Mouse (Mus musculus): ENCODE measurements at regions not wholly inside any gene's neighbourhood (a gene's known extent, or its start where the extent isn't known, plus 50 kb on each side); places are given as distances from the start of the nearest gene placed in this dataset.

DNA sequence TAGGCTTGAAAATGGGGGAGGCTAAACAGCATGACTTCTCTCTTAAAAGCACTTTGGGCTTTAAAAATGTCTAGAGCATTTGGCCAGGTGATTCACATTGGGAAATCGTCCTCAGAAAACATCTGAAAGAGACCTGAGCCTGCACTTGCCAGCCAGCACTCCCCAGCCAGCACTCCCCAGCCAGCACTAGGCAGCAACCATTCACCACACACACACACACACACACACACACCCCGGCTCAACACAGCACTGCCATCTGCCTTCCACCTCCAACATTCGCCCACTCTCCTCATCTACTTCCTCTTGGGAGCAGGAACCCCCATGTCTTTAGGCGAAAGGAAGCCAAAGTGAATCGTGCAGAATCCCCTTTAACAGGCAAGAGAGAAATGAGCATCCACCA is 85.4 kb downstream of the Atp23 start:
- no peak for DNase-seq

DNA sequence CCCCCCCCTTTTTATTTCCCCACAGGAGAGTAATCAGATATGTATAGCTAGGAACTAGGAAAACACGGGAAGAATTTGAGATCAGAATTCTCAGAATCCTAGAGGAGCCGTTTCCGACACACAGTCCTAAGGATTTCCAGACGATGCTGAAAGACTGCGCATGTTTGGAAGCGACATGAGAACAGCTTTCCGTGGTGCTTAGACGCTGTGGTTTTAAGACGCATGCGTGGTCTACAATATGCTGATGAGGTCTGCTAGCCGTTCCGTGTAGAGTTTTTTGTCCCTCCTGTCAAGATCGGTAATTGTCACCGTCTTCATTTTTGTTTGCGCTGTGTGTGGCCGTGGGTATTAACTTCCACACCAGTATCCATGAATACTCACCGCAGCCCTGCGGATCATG is 86.2 kb downstream of the Atp23 start:
- DNase-seq = no peak

DNA sequence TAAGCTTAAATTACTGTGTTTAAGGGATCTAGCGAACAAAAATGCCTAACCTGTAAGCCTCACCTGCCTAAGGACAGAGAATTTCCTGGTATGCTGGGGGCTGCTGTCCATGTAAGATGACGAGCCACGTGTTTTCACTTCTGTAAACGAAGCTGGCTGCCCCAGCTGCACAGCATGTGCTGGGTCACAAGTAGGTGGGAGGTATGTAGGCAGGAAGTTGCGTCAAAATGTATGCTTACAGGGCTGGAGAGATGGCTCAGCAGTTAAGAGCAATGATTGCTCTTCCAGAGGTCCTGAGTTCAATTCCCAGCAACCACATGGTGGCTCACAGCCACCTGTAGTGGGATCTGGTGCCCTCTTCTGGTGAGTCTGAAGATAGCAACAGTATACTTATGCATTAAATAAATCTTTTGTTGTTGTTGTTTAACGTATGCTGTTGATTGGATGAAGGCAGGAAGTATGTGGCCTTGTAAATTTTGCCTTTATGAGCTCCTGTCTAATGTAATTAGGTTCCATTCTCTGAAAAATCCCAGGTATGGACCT is 88.0 kb downstream of the Atp23 start:
- no peak for DNase-seq

DNA sequence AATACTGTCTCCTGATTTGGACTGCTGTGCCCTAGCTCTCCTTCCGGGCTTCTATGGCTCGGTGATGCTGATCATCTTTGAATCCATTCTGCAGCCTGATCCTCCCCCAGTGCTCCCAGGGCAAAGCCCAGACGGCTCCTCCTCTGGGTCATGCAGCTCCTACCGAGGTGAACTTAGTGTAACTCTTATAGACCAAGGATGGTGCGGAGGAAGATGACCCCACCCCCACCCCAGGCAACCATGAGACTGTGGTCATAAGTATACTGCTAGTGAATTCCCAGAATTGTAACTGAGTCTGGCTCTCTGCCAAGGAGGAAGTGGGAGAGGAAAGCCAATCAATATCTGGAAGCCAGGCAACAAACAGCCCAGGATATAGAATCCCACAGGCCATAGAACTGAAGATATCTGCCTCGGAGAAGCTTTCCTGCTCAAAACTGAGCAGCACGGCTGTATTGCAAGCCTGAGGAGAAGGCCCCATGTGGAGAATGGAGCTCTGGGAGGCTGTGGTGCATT is 88.9 kb downstream of the Atp23 start:
- no peak for DNase-seq

DNA sequence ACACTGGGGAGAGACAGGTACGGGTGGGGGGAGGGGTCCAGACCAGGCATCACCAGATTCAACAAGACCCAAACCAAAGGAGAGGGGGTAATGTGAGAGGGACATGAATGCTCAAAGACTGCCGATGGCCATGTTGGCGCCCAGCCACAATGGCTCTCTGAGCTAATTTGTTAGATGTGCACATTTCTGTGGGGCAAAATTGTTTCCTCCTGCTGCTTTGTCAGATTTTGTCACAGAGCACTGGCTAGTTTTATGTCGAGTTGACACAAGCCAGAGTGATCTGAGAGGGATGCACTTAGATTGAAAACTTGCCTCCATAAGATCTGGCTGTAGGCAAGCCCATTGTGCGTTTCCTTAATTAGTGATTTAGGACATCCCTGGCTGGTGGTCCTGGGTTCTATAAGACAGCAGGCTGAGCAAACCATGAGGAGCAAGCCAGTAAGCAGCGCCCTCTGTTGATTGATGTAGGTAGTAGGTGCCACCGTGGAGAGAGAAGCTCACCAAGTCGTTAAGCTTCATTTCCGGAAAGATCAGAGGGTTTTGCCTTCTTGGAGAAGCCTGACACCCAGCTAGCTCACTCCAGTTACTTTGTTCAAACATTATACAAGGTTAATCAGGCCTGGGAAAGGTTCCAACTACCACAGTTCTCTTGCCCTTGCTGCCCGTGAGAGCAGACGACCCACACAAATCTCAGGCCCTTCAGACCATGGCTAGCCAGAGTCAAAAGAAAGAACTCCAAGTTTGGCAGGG is 90.6 kb downstream of the Atp23 start:
- no peak for DNase-seq

DNA sequence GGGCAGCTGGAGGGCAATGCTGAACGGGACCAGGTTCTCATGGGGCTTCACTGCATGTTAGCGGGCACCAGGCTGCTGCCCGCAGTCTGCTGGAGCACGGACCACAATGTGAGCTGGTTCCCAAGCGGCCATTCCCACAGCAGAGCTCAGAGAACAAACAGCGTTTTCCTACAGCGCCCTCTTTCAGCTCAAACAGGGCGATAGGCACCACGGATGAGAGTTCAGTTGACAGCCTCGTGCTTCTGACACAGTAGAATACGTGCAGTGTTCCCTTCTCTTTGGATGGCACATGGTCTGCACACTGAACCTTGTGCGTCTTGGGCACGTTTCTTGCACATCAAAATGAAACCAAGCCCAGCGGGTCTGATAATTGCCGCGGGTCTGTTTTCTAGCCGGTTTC is 91.6 kb downstream of the Atp23 start:
- no peak for DNase-seq

DNA sequence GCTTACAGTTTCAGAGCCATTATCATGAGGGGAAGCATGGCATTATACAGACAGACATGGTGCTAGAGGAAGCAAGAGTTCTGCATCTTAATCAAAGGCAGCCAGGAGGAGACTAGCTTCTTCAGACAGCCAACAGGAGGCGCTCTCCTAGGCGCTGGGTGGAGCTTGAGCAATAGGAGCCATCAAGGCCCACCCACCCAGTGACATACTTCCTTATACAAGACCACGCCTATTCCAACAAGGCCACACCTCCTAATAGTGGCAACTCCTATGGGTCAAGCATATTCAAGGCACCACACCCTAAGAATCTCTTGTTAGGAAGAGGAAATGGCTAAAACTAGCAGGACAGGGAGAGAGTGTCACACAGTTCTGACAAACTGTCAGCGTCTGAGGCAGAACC is 94.3 kb downstream of the Atp23 start:
- no peak for DNase-seq

DNA sequence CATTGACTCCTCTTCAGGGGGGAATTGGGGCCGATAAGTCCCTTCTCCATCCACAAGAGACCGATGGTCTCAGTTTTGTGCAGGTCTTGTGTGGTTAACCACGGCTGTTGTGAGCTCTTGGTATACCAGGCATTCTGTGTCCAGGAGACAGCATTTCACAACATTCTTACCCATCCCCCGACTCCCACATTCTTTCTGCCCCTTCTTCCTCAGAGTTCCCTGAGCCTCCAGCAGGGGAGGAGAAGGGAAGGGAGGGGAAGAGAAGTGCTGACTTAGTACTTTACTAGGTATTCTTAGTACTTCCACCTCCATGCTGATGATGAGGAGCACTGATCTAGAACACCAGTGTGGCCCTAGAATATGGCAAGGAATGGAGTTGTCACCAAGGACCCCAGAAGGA is 98.4 kb downstream of the Atp23 start:
- no peak for DNase-seq

DNA sequence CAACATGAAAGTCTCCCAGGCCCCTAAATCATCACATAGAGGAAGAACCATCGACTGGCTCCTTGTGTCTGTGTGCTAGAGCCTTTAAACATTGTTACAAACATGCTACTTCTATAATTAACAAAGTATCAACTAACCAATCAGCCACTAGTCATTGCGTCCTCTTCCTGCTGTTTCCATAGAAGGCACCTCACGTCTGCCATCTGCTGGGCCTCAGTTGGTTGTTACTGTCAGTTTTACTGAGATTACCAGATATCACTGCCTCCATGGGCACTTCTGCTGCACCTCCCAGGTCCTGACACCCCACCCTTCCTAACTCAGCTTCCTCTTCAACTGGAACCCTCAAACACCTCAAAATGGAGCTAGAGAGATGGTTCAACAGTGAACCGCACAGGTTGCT is 101.8 kb downstream of the Atp23 start:
- no peak for DNase-seq

DNA sequence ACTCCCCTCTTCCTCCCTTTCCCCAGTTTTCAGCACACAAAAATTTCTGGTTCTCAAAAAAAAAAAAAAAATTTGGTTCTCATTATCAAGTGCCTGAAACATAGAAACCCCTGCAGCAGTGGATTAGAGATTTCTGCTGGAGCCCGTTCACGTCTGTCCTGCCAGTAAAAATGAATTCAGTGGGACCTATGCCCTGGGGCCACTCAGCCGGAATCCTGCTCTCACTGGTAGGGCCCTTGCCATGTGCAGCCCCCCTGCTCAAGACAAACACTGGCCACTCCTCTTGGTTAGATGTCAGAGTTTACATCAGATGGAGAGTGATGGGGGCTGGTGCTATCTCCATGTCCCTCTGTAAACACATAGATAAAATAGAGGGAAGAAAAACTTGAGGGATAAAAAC is 108.0 kb downstream of the Atp23 start:
- DNase-seq = no peak

DNA sequence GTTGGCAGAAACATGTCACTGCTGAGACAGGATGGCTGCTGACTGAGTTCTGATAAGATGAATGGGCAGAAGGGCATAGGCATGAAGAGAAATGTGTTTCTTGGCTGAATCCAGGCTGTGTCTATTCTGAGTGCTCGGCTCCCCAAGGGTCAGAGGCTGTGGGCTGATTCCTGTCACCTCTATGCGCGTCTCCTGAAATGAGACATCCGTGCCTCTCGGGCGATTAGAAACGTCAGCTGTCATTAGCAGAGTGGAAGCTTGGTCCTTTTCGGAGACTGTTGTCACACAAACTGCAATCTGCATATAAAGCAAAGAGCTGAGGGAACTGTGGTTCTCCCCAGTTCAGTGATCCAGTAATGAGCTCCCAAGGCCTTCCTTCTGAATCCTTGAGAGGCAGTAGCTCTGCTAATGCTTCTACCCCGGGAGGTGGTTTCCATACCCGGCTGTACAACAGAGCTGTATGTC is 108.8 kb downstream of the Atp23 start:
- DNase-seq = no peak

DNA sequence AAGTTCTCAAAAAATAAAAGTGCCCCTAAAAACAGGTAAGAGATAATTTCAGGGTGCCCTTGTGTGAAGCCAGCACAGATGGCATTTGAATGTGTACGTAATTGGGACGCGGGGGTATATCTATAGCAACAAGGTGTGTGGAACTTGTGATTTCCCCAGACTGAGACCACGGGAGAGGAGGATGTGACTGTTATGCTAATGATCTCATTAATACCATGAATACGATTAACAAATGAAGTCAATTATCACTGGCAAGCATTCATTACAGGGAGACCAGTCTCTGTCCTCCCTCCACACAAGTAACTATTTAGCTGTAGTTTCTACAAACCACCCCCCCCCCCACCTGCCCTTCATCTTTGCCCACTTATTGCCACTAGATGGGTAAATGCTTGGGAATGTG is 112.9 kb downstream of the Atp23 start:
- DNase-seq = no peak

DNA sequence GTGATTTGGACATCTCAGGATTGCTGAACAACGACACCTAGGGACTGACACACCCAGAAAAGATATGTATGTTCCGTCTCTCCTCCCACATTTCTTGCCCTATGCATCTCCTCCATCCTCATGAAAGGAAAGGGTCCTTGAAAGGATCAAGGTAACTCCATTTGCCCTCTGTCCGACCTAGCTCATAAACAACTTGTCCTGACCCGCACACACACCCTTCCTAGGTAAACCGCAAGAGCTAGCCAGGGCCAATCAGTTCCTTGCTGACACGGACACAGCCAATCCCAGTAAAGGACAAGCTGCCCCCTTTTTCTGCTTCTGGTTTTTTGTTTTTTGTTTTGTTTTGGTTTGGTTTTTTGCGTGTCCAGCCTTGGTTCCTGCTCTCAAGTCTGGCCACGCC is 118.0 kb downstream of the Atp23 start:
- no peak for DNase-seq

DNA sequence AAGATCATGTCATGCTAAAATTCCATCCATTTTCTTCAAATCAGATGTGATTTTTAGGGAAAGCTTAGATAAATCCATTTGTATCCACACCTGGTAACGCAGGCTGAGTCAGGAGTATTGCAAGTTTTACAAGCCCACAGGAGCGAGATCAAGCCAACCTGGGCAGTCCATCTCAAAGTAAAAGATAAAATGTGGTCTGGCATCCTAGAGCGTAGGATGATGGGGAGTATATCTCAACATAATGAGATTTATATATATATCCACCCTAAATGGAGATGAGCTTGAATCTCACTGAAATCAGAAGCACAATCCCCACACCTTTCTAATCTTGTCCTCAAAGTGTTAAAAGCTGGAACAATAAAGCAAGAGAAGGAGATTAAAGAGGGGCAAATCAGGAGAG is 124.6 kb downstream of the Atp23 start:
- no peak for DNase-seq

DNA sequence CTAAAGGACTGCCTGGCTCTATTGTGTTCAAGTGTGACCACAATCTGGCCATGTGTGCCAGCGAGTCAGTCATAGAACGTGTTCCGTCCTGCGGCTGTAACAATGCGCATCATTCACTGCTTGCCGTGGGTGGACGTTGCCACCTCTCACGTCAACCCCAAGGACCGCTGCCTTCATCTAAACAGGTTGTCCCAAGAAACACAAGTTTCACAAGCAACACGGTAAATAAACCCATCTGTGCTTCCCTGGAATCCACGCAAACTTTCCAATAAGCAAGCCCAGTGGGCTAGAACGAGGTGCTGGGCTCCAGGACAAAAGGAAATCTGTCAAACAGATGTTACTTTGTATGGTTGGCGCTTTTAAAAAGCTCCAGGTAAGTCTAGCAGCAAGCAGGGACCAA is 125.2 kb downstream of the Atp23 start:
- DNase-seq = no peak

DNA sequence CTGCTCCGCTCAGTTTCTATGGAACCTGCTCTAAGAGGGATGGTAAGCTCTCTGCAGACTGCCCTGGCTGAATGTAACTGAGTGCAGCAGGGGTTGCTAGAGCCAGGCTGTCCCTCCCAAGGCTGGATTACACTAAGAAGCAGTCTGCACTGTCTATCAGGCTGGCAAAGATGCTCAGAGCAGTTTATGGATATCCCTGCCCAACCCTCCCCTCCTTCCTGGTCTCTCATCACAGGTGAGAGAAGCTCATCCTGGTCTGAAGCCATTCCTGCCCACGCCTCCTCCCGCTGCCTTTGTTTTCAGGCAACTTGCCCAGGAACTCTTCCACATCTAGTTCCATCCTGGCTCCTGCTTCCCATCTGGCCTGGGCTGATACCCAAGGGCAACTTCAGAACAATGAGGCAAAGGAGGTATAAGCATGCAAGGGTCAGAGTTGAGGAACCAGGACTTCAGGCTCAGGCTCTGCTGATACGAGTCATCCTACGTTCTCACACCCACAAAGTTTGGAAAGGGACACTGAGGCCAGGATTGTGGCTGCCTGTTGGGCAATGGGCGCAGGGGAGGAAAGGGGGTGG is 130.6 kb downstream of the Atp23 start:
- DNase-seq = no peak

DNA sequence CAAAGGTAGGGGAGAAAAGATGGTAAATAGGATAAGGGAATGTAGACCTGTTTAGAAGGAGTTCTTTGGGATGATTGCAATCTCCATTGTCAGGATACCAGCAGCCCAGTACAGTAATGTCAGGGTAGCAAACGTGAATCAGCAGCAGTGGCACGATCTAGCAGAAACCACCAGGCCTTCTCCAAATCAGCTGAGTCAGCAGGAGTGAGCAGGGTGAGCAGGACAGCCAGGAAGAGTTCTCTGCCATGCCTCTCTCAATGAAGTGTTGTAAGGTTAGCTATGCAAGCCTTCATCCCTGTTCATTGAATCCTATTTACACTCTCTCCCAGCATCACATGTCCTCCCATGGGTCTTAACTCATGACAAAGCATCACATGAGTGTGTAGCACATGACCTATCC is 135.5 kb downstream of the Atp23 start:
- DNase-seq = no peak

DNA sequence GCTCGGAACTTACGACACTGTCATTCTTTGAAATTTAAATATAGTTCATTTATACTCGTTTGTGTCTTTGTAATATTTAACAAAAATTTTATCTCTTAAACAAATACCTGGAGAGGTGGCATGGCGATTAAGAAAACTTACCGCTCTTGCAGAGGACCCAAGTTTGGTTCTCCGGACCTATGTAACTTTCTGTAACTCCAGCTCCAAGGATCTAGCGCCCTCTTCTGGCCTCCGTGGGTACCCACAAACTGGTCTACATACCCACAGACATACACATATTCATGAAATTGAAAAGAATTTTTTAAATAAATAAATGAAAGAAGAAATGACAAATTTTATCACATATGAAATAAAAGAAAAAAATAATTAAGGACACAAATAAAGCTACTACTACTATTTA is 136.4 kb downstream of the Atp23 start:
- DNase-seq = no peak

DNA sequence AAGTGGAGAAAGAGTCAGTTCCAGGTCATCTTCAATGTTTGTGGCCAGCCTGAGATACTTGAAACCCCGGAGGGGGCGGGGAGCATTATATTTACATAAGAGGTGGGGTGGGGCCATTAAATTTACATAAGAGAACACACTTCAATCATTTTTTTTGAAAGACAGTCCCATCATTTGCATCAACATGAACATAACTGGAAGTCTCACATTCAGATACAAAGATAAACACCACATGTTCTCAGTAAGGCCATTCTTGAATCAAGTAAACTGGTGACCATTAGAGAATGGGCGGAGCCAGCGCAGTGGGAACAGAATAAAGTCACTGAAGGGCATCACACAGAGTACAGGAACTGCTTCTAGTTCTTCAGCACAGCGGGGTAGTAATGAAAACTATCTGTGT is 137.2 kb downstream of the Atp23 start:
- DNase-seq = no peak

DNA sequence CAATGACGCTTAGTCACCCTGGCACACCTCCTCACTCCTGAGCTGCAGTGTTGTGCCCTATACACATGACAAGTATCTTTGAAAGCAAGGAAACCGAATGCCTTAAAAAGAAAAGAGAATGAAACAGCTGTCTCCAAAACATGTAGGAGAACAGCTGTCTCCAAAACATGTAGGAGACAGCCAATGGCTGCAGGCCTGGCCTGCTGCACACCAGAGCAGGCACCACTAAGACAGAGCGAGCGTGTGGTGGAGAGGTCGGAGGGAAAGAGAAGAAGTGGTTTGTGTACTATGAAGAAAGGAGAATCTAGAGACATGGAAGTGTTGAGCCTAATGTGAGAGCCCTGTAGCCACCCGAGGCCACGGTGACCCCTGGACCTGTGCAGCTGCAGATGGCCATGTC is 142.5 kb downstream of the Atp23 start:
- no peak for DNase-seq

DNA sequence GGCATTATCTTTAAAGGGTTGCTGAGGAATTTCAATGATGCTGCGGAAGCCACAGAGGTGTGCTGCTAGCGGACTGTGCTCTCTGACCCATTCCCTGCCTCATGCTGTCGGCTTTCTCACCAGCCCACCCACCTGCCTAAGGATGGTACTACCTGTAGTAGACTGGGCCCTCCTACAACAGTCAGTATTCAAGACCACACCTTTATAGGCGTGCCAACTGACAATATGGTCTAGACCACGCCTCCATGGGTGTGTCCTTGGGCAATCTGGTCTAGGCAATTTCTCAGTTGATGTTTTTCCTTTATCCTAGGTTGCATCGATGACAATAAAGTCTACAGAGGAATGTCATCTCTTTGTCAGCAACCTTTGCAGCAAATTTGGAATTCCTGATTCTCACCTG is 148.0 kb downstream of the Atp23 start:
- no peak for DNase-seq

DNA sequence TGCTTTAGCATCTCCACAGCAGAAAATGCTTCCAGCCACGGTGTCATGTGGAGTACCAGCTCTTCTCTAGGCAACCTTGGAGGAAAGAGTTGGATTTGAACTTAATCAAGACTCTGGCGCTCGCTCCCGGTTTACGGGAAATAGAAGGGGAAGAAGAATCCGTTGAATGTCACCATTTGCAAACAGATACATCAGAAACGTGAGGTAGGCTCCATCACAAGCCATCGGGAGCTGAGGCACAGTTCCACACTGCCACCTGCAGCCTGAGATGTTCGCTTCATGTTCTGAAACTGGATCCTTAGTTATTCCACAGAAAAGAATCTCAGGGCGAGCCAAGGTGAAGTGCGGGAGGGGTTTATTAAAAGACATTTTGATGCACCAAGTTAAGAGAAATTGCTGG is 148.5 kb downstream of the Atp23 start:
- no peak for DNase-seq

DNA sequence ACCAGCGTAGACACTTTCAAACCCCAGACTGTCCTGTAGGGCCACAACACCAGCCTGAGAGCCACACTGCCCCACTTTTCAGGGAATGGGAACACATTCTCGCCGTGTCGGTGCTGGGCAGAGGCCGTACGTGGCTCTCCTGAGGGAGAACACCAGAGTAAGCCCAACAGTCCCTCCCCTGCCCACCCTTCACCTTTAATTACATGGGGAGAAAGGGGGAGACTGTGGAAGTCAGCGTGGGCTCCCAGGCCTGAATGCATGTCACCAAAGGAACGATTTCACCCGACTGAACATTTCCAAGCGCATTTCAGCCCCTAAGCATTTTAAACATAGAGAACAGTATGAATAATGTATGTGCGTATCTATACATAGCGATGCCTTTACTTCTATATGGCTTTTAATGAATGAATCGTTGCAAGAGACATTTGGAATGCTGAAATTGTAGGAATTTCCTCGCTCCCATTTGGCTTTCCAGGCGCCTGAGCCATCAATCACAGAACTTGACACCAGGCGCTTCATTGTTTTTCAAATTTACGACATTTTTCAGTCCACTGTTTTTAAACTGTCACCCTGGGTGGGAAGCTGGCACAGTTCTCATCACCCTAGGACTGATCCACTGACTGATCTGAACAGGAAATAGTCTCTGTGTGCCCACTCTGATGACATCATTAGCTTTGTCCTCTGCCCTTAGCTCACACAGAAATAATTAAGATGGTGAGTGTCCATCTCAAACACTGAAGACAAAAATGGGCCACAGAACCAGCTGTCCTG is 152.3 kb downstream of the Atp23 start:
- no peak for DNase-seq

DNA sequence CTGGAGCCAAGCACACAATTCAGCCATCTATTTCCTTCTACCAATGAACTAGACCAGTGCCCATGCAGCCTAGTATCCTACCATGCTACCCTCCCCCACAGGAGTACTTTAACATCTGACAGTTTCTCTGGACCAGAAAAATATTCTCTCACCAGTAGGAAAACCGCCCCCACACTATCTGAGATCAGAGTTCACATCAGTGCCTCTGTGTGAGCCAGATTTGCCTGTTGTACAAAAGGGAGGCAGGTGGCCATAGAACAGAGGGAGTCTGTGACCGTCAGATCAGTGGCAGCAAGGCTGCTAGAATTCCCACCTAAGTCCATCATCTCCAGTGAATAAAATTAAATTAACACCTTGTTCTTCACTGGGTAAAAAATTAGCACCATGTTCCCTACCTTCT is 166.5 kb downstream of the Atp23 start:
- no peak for DNase-seq
